Mouse (Mus musculus) testis, adult 2 months (tissue): ENCODE measurements around the gene Stk38l. TPM values are rescaled to one million over a fixed set of nuclear protein-coding genes. Genes with fewer than 3 reads are reported as not detected.
A peak's percentile ranks its signal among the peaks of the same experiment; 100 is the strongest.
"Not testable (repeated sequence)": the region's sequence is repeated elsewhere in the genome, so short reads cannot be mapped to it uniquely, and the experiment has no call there.

Source experiments
- H3K27ac ChIP-seq: fragments of 200-500 bp; 2 replicates; pipeline ENCODE4 v1.5.1; 2012; ENCODE audit warnings: low read depth, low read length; ENCODE audit not compliant: control insufficient read depth, insufficient read depth
- H3K27me3 ChIP-seq: fragments of 200-500 bp; 2 replicates; pipeline ENCODE4 v1.6.1; 2012; ENCODE audit warnings: mild to moderate bottlenecking, low read length, moderate library complexity; ENCODE audit not compliant: control insufficient read depth, insufficient read depth
- H3K36me3 ChIP-seq: fragments of 200-500 bp; 2 replicates; pipeline ENCODE4 v1.6.1; 2012; ENCODE audit warnings: mild to moderate bottlenecking, low read length; ENCODE audit not compliant: control insufficient read depth, insufficient read depth
- H3K4me1 ChIP-seq: fragments of 200-500 bp; 2 replicates; pipeline ENCODE4 v1.6.1; 2012; ENCODE audit warnings: low read length; ENCODE audit not compliant: control insufficient read depth, insufficient read depth
- H3K4me3 ChIP-seq: fragments of 200-500 bp; 2 replicates; pipeline ENCODE4 v1.5.1; 2012; ENCODE audit warnings: low read depth, mild to moderate bottlenecking, low read length, moderate library complexity, mixed read lengths; ENCODE audit not compliant: control insufficient read depth
- CTCF ChIP-seq: fragments of 200-500 bp; IDR thresholded peaks from 2 replicates; pipeline ENCODE4 v1.5.1; 2012; ENCODE audit warnings: low read depth, mild to moderate bottlenecking, inconsistent platforms, low read length, moderate library complexity; ENCODE audit not compliant: control insufficient read depth, insufficient read depth, insufficient replicate concordance
- POLR2A ChIP-seq: fragments of 200-500 bp; IDR thresholded peaks from 2 replicates; pipeline ENCODE4 v1.6.1; 2012; ENCODE audit warnings: low read depth, mild to moderate bottlenecking, inconsistent platforms, low read length, moderate library complexity; ENCODE audit not compliant: control insufficient read depth
- polyA plus RNA-seq: library from polyadenylated mRNA; depleted of rRNA; stranded (reverse); fragments of >200 nt; gene quantifications from 2 replicates; pipeline ENCODE4 v1.2.3, GENCODE M21; 2012

Stk38l gene
- polyA plus RNA-seq, 1 experiment, result 3.8 TPM

- H3K27me3 ChIP-seq, result no peaks in the 10 kb centered on the region
- no peak for TF ChIP-seq CTCF
- no peak for TF ChIP-seq POLR2A
- no peak overlapping the region for H3K4me3 ChIP-seq
Measured at GRCm38 (mm10) chr6:146740724-146741123, 15.9 kb downstream of the Stk38l start.

GRCm38 (mm10) chr6:146741986-146742635, 17.3 kb downstream of the Stk38l start:
- H3K36me3 ChIP-seq, result no peaks in the 10 kb centered on the region
- no peak overlapping the region for H3K27ac ChIP-seq
- H3K27me3 ChIP-seq, result no peaks in the 10 kb centered on the region
- TF ChIP-seq POLR2A (no peak), CTCF (no peak)
- no peaks in the 10 kb centered on the region for H3K4me1 ChIP-seq
- H3K4me3 ChIP-seq, result no peak overlapping the region

More at GRCm38 (mm10) chr6:146740724-146741123, 15.9 kb downstream of the Stk38l start:
- no peak overlapping the region for H3K27ac ChIP-seq
- H3K36me3 ChIP-seq, result no peaks in the 10 kb centered on the region
- H3K4me1 ChIP-seq, result no peaks in the 10 kb centered on the region

GRCm38 (mm10) chr6:146744266-146744665, 19.5 kb downstream of the Stk38l start:
- not testable (repeated sequence) for H3K36me3 ChIP-seq, H3K4me3 ChIP-seq, H3K4me1 ChIP-seq, H3K27ac ChIP-seq, H3K27me3 ChIP-seq

- Histone ChIP-seq H3K27ac (no peak overlapping the region), H3K4me3 (no peak overlapping the region), H3K4me1 (no peaks in the 10 kb centered on the region), H3K27me3 (no peaks in the 10 kb centered on the region), H3K36me3 (no peaks in the 10 kb centered on the region)
- TF ChIP-seq POLR2A (no peak), CTCF (no peak)
Measured at GRCm38 (mm10) chr6:146745180-146745579, 20.4 kb downstream of the Stk38l start.

GRCm38 (mm10) chr6:146746577-146746976, 21.8 kb downstream of the Stk38l start:
- H3K27ac ChIP-seq, result no peak overlapping the region
- no peaks in the 10 kb centered on the region for H3K4me1 ChIP-seq
- TF ChIP-seq CTCF (no peak), POLR2A (no peak)

GRCm38 (mm10) chr6:146747057-146747456, 22.3 kb downstream of the Stk38l start:
- Histone ChIP-seq H3K36me3 (no peaks in the 10 kb centered on the region), H3K27ac (no peak overlapping the region), H3K4me1 (no peaks in the 10 kb centered on the region), H3K27me3 (no peaks in the 10 kb centered on the region), H3K4me3 (no peak overlapping the region)
- TF ChIP-seq POLR2A (no peak), CTCF (no peak)

More at GRCm38 (mm10) chr6:146746577-146746976, 21.8 kb downstream of the Stk38l start:
- Histone ChIP-seq H3K27me3 (no peaks in the 10 kb centered on the region), H3K36me3 (no peaks in the 10 kb centered on the region), H3K4me3 (no peak overlapping the region)

GRCm38 (mm10) chr6:146748271-146748670, 23.5 kb downstream of the Stk38l start:
- TF ChIP-seq CTCF (no peak), POLR2A (no peak)
- Histone ChIP-seq H3K4me3 (no peak overlapping the region), H3K36me3 (no peaks in the 10 kb centered on the region), H3K4me1 (no peaks in the 10 kb centered on the region), H3K27me3 (no peaks in the 10 kb centered on the region), H3K27ac (no peak overlapping the region)

GRCm38 (mm10) chr6:146751671-146752070, 26.9 kb downstream of the Stk38l start:
- Histone ChIP-seq H3K36me3 (no peaks in the 10 kb centered on the region), H3K4me1 (no peaks in the 10 kb centered on the region), H3K27ac (no peak overlapping the region), H3K27me3 (no peaks in the 10 kb centered on the region), H3K4me3 (peak overlapping the region; percentile 59; the same call in 1 of the 2 replicates)
- no peak for TF ChIP-seq CTCF
- TF ChIP-seq POLR2A, result no peak

- Histone ChIP-seq H3K4me3 (no peak overlapping the region), H3K27ac (no peak overlapping the region)
- no peak for TF ChIP-seq CTCF
- no peak for TF ChIP-seq POLR2A
Measured at GRCm38 (mm10) chr6:146752178-146752577, 27.4 kb downstream of the Stk38l start.

More at GRCm38 (mm10) chr6:146752178-146752577, 27.4 kb downstream of the Stk38l start:
- Histone ChIP-seq H3K36me3 (no peaks in the 10 kb centered on the region), H3K27me3 (no peaks in the 10 kb centered on the region), H3K4me1 (no peaks in the 10 kb centered on the region)
